Mouse (Mus musculus) lung, postnatal 25 days (tissue): Measurements from ENCODE around the gene Unc13a.

Source experiments
- DNase-seq: peaks from one replicate; pipeline ENCODE4 v3.0.0; 2022; ENCODE audit warnings: low spot score

Unc13a gene

DNA sequence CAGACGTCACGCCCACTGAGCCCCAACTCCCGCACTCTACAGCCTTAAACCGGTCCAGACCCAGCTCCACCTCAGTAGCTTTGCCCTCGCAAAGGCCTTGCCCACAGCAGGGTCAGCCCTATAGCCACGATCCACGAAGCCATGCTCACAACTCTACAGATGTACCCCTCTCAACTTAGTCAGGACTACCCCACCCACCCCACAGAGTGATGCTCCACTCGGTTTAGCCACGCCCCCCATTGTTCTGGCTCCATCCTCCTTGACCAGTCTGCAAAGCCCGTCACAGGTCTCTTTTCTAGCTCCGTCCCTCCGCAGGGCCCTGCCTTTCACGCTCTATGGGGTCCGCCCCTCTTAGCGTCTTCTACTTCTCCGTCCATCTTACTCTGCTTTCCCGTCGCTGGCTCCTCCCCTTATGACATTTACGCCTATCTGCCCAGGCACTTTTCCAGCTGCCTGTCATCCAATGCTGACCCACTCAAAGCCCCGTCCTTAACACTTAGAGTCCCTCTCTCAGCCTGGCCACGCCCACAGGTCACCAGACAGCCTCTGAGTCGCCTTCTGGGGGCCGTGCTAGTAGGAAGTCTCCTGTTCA, 14.7 kb upstream of the Unc13a start:
- no peak for DNase-seq

DNA sequence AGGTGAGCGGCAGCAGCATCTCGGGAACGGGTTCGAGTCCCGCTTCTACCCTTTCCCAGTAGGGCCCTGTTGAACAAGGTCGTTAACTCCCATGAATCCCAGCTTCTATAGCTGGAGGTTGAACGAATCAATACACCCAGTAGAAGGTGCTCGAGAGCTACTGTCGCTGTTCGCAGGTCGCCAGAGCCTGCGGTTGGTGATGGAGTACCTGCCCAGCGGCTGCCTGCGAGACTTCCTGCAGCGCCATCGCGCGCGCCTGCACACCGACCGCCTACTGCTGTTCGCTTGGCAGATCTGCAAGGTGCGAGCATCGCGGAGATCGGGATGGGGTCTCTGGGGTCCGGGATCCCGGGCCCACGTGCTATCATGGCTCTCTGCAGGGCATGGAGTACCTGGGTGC, 14.0 kb upstream of the Unc13a start:
- DNase-seq = no peak

DNA sequence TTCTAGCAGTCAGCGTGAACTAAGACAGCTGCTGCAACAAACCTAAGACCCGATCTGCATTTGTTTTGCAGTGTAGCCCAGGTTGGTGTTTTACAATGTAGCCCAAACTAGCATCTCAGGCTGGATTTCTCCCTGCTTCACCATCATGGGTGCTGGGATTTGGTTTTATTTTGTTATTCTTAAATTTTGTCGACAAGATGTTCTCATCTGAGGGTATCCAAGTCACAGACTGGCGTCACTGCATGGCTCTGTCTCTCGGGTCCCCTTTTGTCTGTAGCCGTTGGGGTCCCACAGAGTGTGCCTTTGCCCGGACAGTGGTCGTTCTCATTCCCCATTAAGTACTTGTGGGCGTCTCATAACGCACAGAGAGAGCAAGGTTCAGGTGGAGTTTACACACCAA, 13.1 kb upstream of the Unc13a start:
- no peak for DNase-seq

DNA sequence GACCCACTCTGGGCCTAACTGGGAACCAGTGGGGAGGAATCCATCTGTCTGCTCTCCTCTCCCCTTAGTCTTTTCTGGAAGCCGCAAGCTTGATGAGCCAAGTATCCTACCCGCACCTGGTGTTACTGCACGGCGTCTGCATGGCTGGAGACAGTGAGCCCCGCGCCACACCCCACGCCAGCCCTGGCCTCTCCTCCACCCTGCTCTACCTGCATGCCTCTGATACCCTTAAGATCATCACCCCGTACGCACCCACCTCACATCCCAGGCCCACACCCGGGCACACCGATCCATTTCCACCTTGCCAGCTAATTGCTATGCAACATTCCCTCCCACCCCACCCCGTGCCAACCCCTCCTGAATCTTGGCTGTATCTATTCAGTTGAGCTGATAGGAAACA, 11.3 kb upstream of the Unc13a start:
- DNase-seq = no peak

DNA sequence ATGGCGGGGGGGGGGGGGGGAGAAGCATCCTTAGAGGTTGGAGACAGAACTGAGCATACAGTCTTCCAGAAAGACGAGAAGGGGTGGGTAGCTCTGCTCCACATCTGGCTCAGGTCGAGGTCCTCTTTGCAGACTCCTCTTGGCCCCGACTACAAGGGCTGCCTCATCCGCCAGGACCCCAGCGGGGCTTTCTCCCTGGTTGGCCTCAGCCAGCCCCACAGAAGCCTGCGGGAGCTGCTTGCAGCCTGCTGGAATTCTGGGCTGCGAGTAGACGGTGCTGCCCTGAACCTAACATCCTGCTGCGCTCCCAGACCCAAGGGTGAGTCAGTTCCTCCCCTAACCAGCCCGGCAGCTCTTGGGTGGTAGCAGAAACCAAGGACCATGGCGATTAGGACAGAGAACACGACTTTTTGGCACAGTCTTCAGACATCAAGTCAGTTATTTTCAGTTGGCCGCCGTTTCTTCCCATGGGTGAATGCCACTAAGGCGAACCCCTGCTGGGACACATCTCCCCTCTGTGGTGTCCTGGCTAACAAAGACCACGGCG, 9.9 kb upstream of the Unc13a start:
- no peak for DNase-seq

DNA sequence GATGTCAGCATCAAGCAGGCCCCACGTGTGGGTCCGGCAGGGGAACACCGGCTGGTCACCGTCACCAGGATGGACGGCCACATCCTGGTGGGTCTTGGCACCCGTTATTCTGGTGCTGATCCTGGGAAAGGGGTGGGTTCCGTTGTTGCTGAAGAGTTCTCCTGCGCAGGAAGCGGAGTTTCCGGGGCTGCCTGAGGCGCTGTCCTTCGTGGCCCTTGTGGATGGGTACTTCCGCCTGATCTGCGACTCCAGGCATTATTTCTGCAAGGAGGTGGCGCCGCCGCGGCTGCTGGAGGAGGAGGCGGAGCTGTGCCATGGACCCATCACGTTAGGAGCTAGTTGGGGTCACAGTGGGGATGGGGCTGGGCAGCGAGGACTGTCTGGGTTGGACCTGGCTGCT, 8.9 kb upstream of the Unc13a start:
- no peak for DNase-seq

DNA sequence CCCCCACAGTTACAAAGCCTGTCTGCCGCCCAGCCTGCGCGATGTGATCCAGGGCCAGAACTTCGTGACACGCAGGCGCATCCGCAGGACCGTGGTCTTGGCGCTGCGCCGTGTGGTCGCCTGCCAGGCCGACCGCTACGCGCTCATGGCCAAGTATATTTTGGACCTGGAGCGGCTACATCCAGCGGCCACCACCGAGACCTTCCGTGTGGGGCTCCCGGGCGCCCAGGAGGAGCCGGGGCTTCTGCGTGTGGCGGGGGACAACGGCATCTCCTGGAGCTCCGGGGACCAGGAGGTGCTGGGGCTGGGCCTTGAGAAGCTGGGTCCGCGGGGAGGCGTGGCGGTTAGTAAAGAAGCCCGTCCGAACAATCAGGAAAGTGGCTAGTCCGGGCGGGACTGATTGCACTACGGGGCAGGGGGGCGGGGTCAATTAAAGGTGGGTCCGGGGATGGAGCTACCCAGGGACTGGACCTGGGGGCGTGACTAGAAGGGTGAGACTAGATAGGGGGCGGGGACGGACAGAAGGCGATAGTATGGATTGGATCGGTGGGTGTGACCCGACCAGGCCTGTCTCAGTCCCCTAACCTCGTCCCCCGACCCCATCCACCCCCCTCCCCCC, 8.1 kb upstream of the Unc13a start:
- no peak for DNase-seq

DNA sequence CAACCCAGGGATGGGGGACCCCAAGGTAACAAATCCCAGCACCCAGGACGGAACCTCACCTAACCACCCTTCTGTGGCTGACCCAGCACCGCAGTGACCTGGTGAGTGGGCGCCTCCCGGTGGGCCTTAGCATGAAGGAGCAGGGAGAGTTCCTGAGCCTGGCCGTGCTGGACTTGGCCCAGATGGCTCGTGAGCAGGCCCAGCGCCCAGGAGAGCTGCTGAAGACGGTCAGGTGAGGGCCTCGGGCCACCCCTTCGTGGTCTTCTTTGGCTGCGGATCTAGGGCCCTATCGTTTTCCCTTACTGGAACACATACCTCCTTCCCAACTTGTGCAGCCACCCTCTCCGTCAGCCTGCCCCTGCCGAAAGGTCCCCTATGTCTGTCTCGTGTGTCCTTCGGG, 7.6 kb upstream of the Unc13a start:
- no peak for DNase-seq

DNA sequence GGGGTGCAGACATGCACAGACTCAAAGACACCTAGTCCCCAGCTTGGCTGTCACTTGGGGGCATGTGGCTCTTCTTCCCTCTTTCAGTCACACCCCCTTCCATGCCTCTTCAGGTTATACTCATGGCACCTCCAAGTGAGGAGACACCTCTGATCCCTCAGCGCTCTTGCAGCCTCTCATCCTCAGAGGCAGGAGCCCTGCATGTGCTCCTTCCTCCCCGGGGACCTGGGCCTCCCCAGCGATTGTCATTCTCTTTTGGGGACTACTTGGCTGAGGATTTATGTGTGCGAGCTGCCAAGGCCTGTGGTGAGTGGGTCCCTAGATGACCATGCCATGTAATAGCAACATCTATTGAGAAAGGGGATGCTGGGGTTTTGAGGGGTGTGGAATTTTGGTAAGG, 6.7 kb upstream of the Unc13a start:
- no peak for DNase-seq

DNA sequence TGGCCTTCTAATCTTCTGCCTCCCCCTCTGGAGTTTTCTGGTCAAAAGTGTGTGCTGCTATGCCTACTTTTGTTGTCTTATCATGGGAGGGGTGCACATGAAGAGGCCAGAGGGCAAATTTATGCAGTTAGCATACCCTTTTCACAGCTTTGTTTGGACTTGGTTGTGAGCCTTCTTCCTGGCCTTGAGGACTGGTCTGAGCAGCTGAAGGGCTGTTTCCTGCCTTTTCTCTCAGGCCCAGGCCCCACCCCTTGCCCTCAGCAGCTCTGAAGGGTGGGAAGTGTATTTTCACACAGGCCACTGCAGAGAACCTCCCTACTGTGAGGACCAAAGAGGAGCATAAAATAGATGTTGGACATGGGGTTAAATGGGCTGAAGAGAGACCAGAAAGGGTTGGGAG, 6.0 kb upstream of the Unc13a start:
- no peak for DNase-seq

DNA sequence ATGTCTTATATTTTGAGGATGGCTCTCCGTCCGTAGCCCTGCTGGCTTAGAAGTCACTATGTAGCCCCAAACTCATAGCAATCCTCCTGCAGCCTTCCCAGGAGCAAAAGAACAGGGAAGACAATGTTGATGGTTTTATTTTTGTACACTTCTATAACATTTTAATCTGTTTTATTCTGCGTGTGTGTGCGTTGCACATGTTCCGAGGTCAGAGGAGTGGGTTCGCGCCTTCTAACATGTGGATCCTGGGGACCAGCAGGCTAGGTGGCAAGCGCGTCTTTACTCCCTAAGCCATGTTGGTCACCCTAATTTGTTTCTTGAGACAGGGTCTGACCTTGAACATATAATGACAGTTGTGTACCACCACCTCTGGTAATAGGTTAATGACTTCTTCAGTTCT, 5.2 kb upstream of the Unc13a start:
- no peak for DNase-seq

DNA sequence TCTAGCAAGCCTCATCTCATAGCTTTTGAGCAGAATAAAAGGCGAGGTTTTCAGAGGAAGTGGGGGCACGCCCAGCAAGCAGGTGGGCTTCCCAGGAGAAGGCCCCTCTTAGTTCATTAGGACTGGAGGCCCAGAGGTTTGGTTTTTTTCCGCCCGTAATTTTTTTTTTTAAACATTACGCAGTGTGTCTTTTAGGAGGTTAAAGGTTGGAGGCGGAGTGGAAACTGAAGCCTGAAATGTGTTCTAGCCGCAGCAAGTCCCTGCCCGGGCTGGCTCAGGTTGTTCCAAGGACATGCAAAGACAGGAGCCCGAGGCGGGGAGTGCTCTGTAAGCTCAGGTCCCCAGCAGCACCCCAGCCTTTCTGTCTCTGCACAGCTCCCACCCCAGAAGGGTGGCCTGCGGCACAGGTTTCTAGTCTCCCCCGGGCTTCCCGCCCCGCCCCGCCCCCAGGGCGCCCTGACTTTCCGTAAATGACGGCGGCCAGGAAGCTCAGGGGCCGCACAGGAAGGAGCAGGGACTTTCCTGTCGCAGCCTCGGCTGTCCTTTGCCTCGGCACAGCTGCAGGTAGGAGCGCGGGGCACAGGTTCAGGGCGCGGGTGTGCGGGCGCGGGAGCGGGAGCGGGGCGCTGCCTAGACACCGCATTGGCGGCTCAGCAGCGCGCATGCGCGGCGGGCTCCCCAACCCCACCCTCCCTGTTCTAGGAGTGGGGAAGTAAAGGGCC, 4.6 kb upstream of the Unc13a start, which contains the start of gene Jak3:
Jak3 (plus strand) TSS at position 277 of the 722 bp plus-strand sequence.
- peak; percentile 51 for DNase-seq

DNA sequence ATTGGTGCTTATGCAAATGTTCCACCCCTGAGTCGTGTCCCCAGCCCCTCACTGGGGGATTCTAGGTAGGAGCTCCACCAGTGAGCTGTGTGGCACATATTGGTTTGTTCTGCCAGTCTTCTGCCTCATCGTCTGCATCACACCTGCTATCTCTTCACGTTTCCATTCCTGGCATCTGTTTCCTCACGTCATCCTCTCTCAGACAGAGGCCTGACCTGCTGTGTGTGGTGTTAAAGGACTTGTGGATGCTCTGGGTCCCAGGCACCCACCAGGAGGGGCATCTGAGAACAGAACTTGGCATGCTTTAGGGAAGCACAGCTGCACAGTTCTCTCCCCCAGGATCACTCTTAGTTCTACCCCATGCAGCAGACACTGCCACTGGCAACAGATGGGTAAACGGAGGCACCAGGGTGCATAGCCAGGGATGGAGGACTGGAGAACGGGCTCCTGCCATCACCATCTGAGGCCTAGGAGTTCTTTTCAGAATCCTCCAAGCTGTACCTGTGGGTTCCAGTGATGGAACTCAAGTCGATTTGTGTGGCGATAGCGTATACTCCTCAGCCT, 4.0 kb upstream of the Unc13a start:
- DNase-seq = no peak

DNA sequence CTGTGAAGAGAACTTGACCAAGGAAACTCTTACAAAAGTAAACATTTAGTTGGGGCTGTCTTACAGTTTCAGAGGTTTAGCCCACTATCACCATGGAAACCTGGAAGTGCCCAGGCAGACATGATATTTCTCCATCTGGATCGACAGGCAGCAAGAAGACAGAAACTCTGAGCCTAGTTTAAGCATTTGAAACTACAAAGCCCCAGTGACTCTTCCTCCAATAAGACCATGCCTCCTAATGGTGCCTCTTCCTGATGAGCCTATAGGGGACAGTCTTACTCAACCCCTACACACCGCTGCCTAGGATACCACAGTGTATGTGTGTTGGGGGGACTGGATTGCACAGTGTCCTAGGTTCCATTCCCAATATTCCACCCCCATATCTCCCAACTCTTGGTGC, 2.5 kb upstream of the Unc13a start:
- no peak for DNase-seq

DNA sequence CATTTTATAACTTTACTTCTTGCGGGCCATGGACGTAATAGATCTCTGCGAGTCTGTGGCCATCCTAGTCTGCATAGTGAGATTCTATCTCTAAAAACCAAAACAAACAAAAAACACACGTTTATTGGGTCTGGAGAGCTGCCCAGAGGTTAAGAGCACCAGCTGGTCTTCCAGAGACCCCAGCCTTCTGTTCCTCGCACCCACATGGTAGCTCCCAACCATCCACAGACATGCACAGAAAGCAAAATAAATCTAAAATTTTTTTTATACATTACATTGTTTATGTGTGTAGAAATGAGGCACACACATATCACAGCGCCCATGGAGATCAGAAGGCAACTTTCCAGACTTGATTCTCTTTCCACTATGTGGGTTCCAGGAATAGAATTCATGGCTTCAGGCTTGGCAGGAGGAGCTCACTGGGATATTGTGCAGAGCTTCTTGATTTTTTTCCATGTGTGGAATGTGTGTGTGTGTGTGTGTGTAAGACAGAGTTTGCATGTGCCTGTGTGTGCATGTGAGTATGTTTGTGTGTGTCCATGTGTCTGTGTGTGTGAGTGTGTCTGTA, 695 bp upstream of the Unc13a start:
- DNase-seq = no peak

DNA sequence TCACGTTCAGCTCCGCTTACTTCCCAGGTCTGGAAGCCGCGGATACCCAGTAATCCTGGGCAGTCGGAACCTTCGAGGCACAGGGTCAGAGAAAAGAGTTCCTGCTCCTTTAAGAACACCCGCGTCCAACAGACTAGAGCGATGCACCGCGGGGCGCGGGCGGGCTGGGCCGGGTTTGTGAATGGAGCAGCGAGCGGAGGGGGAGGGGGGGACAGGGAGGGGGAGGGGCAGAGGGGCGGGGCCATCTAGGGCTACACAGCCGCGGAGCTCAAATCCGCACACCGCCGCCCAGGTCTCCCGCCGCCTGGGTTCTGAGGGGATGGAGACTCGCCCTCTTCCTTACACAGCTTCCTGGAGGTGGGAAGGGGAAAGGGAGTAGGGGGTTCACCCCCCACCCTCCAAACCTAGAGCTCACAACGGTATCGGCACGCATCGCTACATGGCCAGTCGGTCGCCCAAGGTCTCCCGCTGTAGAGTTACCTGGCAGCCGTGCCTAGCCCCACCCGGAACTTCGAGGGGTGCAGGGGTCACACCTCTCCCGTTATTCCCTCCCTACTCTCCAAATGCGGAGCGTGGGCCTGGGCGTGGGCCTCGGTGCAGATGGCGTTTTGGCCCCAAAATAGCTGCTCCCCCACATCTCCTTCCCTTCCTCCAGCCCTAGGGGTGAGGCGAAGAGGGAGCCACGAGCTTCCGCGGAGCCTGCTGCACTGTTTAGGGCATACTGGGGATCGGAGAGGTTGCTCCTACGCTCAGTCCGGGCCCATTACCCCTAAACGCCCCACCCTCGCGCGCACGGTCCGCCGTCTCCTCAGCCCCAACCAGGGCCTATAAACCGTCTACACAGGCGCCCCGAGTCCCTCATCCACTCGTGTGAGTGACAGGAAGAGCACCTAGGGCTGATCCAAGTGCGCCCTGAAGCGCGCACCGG, 672 bp downstream of the Unc13a start:
- DNase-seq = no peak

DNA sequence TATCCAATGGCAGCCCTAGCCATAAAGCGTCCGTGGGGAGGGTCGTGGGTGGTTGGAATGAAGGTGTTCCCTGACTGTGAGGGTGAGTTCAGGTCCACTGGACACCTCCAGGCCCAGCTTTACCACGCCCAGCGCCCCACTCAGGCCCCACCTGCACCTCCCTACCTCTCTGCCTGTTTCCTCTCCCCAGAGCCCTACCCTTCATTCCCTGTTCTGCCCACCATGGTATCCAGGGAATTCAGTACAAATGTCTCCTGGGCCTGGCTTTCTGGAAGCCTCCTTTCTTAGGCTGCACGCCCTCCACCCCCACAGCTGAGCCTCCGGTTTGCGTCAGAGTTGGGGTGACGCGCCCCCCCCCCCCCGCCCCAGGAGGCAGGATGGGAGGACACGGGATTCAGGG, 1.4 kb downstream of the Unc13a start:
- no peak for DNase-seq

DNA sequence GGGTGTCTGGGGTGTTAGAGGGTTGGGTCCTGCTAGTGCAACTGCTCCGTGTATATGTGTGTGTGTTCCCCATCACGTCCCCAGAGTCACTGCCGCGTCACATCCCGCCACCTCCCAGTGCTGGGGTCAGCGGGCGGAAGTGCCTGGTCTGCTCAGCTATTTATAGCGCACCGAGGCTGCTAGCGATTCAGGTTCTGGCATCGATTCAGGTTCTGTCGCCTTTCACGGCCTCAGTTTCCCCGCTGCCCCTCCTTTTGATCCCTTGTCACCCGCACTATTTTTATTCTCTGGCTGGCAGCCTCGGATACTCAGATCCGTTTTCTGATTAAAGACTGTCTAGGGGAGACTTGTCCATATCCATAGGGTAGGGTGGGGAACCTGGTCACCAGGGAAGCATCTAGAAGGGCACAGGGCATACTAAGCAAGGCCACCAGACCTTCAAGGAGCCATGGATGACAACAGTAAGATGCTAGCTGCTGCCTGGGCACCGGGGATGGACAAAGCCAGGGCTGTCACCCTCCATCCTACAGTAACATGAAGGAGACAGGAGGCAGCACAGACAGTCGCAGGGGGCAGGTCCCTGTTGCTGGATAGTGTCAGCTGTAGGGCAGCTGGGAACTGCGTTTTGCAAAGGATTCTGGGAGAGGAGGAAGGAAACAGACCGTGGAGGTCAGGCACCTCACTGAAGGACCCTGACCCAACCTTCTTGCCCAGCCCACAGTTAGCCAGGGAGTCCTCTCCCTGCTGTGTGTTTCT, 3.2 kb downstream of the Unc13a start:
- DNase-seq = no peak

DNA sequence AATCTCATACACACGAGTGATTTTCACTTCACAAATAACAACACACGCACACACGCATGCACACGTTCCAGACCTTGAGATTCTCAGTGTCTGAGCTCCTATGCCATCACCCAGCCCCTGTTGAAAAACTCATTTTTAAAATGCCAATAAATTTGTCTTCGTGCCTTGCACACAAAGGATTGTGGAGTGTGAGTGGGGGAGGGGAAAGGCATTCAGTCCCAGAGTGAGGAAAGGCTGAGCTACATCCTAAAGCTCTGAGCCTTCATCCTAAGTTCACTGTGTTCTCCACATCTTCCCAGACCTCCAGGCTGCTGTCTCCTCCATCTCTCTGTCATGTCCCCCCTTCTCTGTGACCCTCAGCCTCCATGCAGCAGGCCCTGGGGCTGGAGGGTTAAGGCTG, 4.3 kb downstream of the Unc13a start:
- DNase-seq = no peak

DNA sequence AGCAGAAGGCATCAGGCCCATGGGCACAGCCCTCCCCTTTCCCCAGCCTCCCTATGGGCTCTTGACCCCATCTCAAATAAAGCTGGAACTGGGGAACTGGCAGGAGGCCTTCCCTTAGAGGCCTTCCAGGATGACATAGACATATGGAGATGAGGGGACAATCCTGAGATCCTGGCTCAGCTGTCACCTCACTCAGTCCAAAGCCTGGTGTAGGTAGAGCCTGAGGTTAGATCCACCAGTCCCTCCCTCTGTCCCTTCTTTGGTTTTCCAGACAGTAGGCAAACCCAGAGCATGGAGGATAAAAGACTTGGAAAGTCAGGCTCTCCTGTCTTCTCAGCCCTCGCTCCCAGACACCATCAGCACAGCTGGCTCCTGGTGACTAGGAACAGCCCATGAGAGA, 4.7 kb downstream of the Unc13a start:
- DNase-seq = no peak
